Mouse (Mus musculus): ENCODE measurements at regions not wholly inside any gene's neighbourhood (a gene's known extent, or its start where the extent isn't known, plus 50 kb on each side); places are given as distances from the start of the nearest gene placed in this dataset.

DNA sequence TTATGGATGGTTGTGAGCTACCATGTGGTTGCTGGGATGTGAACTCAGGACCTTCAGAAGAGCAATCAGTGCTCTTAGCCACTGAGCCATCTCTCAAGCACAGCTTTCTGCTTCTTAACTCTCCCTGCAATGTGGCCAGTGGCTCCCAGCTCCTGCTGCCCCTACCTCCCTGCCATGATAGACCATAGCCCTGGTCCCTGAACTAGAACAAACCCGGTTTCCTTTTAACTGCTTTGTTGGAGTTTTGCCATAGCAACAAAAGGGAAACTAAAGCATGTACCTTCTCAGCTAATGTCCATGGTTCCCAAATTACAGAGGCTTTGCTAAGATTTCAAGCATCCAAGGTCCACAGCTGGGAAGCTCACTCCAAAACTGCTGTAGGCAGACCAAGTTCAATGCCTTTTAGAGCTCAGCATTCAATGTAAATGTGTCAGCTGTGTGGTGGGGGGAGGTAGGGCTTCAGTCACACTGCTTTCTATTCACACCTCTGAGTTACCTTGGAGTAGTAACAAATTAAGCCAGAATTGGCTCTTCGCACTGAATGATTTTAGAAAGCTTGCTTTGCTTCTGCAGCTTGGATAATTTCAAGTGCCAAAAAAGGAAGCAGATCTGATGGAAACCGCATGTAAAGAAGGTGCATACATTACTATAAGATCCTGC lies 54.0 kb upstream of the Usp24 start:
- DNase-seq (ENCODE audit: low spot score in 2 of 2), result no peak

GRCm38 (mm10) chr4:106262751-106263725 lies 53.0 kb upstream of the Usp24 start:
- DNase-seq (ENCODE audit: low spot score in 2 of 2), result no peak
